Mouse (Mus musculus): ENCODE results near the gene Nav3.

Gene Nav3

DNA sequence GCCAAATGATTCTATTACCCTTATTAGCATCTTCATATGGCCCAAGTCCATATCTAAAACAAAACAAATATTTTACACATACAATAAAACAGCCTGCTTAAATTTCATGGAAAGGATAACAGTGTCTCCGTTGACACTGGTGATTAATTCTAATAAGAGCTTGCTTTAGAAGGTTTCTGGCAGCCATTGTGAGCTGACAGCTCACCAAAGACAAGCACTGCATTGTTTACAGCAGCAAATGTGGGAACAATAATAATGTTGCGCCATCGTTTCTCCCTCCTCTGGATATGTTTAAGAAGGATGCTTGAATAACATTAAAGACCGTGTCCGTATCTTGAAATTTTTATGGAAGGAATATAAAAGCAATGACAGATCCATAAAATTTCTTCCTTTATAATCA, 280.1 kb downstream of the Nav3 start:
- DNase-seq: no peak

DNA sequence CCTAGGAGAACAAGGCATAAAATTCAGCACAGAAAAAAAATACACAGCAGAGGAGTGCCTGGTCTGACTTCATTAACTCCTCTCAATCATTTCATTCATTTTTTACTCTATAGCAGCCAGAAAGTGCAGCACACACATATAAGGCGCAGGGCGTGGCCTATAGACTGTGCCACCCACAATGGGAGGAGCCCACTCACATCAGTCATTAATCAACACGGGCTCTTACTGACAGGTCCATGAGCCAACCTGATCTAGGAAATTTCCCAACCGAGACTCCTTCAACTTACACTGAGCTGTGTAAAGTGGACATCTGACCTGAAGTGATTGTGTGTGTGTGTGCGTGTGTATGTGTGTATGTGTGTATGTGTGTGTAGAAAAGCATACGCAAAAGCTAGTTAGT, 286.6 kb downstream of the Nav3 start:
- no peak for DNase-seq

DNA sequence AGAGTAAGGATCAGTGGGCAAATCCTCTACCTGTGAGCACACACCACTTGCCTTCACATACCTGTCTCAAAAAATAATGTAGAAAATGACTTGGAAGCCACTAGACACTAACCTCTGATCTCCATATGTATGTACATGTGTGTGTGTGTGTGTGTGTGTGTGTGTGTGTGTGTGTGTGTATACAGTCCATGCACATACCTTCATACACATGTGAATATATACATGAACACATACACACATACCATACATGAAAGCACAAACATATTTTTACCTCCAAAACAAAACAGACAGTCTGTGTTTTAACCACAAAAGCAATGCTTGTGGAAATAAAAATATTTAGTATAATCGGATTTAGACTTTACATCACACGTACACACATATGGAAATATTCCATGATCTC, 287.1 kb downstream of the Nav3 start:
- DNase-seq: no peak

DNA sequence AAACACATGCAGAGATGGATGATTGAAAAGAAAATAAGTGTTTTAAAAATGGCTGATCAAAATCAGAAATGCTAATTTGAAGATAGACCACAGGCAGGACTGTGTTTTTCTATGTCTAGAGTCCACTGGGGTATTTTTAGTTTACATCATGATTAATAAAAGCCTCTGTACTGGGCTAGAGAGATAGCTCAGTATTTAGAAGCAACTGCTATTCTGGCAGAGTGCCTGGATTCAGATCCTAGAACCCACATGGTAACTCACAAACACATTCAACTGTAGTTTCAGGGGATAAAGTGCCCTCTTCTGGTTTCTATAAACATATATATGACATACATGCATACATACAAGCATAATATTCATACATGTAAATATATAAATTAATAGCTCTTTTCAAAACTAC, 293.4 kb downstream of the Nav3 start:
- DNase-seq: no peak

GRCm38 (mm10) chr10:110160894-110161293, 295.1 kb downstream of the Nav3 start:
- no peak for DNase-seq

DNA sequence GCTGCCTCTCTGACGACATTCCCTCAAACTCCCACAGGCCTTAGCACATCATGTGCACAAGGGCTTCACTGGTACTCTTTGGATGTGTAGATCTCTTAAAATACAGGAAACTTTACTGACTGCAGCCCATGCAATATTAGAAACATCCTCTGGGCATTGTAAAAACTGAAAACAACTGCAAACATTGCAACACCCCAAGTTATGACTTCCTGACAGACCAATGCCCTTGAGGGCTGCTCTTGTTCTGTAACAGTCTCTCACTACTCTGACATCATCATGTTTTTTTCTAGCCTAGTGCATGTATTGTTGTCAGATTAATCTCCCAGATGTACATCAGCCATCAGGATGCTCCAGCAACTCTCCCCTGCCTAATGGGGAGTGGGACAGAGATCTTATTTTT, 296.5 kb downstream of the Nav3 start:
- DNase-seq: no peak

DNA sequence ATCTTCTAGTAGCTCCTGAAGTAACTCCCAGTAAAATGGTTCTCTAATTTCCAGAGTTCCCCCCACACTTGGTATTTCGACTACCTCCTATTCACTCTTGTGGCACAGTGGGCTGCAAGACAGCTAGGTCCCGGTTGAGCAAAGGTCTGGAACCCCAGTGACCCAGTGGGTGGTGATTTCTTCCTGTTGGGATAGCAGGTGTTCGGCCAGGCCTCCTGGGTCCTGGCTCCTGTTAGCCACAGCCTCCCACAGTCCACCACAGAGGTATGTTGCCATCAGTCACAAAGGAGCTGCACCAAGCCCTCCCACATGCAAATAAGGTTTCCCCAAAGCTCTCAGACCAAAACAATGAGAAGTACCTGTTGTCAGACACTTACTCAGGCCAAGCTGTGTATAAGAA, 297.9 kb downstream of the Nav3 start:
- DNase-seq: no peak

DNA sequence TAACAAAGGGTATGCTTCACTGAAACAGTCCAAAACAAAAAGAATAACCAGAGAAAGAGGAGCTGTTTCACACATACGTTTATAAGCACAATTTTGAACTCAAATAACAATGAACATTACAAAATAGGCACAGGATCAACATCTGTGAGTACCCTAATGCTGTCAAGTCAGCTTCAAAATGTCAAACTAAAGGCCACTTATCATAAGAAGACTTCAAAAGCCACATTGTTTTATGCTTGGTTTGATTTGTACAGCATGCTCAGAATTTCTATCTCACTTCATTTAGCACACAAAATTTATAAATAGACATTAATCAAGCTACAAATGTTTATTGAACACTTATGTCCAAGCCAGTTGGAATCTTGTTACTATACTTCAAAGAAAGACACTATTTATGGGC, 299.6 kb downstream of the Nav3 start:
- DNase-seq: no peak

GRCm38 (mm10) chr10:110155494-110155893, 300.5 kb downstream of the Nav3 start:
- DNase-seq: no peak

- DNase-seq: no peak
These were observed 301.1 kb downstream of the Nav3 start for GRCm38 (mm10) chr10:110154873-110155237.

DNA sequence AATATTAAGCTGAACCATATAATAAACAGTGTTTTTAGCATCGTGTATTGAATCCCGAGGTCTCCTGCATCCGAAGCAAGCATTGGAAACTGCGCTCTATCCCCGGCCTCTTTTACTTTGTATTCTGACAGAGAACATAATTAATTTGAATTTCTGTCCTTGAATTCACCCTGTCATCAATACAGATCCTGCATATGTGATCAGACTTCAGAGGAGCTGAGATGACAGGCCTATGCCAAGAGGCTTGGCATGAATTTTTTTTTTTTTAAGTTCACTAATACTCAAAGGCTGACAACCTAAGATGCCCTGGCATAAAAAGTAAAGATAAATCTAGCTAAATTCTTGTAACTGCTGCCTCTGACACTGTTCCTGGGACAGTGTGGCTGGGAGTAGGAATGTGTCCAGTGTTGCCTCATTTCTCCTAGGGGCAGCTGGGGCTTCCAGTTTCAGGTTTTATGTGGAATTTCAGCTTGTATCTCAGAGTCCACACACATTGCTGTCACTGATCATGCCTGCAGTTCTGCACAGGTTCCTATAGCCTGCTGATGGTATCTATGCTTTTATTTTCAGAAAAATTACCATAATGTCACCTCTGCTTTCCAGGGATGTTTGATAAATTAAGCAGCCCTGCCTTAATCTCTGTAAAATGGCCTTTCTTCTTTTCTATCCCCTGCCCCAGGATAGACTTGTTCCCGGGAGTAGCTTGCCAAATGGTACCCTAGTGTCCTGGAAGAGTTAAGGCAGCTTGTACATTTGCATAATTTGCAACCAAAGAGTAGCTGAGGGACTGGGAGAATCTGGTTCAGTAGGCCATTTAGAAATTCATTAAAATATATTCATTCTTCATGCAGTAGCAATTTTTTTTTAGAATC, 301.8 kb downstream of the Nav3 start:
- no peak for DNase-seq

DNA sequence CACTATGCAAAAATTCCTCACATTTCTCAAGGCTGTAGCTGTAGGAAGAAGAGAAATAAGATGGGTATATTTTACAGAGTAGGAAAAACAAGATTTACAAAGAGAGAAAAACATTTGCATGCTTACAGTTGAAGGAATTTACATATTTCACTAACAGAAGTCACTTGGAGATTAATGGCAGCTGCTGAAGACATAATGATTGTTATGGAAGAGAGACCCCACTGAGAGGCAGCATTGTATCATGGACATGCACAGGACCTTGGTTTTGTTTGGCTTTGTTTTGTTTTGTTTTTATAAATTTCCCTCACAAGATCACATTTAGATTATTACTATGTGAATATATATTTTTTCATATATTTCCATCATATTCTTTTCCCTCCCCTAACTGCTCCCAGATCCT, 335.4 kb downstream of the Nav3 start:
- DNase-seq: no peak

GRCm38 (mm10) chr10:110117341-110117740, 338.7 kb downstream of the Nav3 start:
- DNase-seq: no peak

- DNase-seq: no peak
These were observed 343.1 kb downstream of the Nav3 start for GRCm38 (mm10) chr10:110112669-110113458.

GRCm38 (mm10) chr10:110103255-110103654, 352.7 kb downstream of the Nav3 start:
- no peak for DNase-seq

DNA sequence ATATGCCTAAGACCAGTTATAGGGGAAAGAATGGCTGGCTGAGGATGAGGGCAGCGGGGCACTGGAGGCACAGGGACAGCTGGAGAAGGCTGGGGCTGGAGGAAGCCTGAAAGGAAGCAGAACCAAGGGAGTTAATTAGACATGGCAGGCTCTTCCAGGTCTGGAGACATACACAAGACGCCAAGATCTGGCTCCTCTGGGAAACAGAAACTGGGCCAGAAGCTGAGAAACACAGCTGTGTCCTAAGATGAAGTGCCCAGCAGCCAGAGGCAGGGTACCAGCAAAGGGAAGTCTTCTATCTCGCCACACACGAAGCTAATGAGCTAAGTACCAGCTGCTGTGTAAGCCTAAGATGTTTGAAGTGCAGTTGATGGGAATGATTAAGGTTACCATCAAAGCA, 353.8 kb downstream of the Nav3 start:
- DNase-seq: no peak

- DNase-seq: peak; percentile 8 to 22
These were observed 361.6 kb downstream of the Nav3 start for GRCm38 (mm10) chr10:110094433-110094832.

DNA sequence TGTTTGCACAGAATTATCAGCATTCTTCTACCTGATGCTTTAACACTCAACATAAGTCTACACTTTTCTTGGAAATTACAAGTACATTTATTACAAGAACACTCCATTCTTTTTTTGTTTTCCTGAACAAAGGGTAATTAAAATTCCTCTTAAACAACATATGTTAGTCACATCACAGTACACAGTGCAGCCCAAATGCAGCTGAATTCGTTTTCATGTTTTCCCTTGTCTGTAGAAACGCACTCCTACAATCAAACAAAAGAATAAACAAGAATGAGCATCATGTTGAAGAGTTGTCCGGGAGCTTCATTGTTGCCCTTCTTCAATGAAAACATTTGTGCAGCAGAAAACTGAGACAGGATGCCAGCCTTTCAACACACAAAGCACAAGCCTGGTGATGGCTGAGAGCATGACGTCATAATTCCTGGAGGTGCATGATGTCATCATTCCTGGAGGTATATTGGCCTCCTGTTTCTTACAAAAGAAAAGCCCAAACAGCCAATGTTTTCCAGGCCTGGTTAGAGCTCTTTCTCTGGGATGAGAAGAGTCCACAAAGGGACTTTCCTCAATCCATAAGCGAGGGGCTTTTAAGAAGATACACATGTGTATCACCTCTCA, 367.5 kb downstream of the Nav3 start:
- no peak for DNase-seq

GRCm38 (mm10) chr10:110085903-110086302, 370.1 kb downstream of the Nav3 start:
- no peak for DNase-seq

DNA sequence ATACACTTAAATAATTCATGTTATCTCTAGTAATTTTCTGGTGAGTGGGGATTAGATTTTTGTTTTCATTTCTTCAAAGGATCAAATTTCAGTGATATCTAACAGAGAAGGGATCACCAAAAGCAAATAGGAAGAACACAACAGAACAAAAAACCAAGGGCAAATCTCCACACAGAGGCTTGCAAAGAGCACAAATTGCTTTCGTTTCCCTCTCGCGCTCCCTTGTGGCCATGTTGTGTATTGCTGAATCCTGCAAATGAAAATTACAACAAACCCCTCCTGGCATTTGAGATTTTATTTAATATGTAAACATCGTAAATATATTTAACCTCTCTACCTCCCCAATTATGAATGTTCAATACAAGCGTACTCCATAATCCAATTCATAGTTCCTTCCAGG, 370.8 kb downstream of the Nav3 start:
- DNase-seq: peak in 1 of 2 experiments; percentile 46

- DNase-seq: no peak
These were observed 379.4 kb downstream of the Nav3 start for GRCm38 (mm10) chr10:110076575-110076974.

DNA sequence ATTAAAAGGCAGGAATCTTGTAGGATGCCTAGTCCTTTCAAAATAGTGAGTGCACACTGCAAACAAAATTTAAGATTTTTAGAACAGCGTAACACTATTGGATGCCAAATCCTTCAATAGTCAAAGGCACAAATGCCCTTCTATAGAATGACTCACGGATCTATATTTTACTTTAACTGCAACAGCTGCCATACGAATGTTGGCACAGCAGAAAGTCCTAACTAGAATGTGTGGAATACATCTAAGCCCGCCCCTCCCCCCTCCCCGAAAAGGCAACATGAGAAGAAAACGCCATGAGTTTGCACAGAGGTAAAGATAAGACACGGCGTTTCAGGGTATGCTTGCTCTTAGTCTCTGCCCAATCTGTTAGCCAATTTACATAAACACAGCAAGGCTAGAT, 383.6 kb downstream of the Nav3 start:
- DNase-seq: no peak

- DNase-seq: no peak
These were observed 394.8 kb downstream of the Nav3 start for GRCm38 (mm10) chr10:110061166-110061565.

DNA sequence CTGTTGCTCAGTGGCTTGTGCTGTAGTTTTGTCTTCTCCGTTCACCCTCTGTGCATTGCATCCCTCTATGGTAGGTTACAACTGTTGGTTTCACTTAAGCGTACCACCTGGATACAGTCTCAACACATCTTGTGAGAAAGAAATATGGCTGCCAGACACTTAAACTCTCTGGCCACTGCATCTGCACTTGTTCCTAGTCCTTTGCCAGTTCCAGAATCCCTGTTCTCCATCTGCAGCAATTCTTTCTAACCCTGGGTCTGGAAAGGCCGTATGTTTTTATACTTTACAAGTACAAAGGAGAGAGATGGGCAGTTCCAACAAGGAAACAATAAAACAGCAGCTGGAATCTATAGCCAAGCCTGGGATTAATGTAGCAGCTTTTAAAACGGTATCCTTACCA, 418.5 kb downstream of the Nav3 start:
- DNase-seq: no peak
